Mouse (Mus musculus): Measurements from ENCODE around the gene Gnai3. TPM values are rescaled to one million over a fixed set of nuclear protein-coding genes. Genes with fewer than 3 reads are reported as not detected.

Gene Gnai3
- polyA plus RNA-seq (2017; shearing (Covaris generic)): 100 to 1,000 TPM in 1 of 3 experiments, 10 to 100 TPM in 2; 90.7 to 140 (median 97.6) TPM

- peak; percentile 96 for ATAC-seq
Observed at GRCm38 (mm10) chr3:108145534-108146445, at the start of gene Gnai3. TSS of gene Gnai3 (minus strand) at chr3:108146146.

DNA sequence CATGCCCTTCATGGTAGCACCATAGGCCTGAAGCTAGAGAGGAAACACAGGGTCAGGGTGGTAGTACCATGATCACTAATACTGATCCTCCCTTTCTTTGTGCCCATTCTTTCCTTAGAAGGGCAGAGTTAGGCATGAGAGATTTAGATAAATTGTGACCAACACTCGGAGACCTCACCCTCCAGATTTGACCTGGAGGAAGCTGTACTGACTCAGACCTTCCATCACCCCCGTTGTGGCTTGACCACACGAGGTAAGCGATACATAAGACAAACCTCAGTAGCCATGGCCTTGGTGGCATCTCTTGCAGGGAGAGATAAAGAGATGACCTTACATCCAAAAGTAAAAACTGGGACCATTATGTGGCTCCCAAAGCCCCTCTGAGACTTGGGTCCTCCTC is 49.3 kb upstream of the Gnai3 start:
- ATAC-seq: no peak

DNA sequence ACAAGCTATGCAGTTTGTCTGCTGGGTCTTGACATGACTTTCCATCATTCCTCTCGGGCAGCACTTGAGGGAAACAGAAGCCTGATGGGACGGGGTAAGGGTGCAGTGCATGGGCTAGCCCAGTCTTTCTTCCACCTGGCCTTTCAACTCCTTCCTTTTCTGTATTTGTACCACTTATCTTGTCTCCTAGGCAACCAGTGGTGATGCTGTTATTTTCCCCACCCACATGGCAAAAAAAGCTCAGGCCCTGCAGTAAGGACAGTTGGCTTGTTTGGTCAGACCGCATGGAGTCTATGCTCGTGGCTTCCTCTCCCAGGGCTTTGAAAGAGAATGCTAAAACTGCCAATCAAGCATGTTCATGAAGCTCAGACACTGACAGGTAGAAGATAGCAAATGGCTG is 47.7 kb upstream of the Gnai3 start:
- no peak for ATAC-seq

GRCm38 (mm10) chr3:108189897-108190296 is 44.0 kb upstream of the Gnai3 start:
- ATAC-seq: no peak

GRCm38 (mm10) chr3:108188716-108189490 is 43.0 kb upstream of the Gnai3 start:
- no peak for ATAC-seq

DNA sequence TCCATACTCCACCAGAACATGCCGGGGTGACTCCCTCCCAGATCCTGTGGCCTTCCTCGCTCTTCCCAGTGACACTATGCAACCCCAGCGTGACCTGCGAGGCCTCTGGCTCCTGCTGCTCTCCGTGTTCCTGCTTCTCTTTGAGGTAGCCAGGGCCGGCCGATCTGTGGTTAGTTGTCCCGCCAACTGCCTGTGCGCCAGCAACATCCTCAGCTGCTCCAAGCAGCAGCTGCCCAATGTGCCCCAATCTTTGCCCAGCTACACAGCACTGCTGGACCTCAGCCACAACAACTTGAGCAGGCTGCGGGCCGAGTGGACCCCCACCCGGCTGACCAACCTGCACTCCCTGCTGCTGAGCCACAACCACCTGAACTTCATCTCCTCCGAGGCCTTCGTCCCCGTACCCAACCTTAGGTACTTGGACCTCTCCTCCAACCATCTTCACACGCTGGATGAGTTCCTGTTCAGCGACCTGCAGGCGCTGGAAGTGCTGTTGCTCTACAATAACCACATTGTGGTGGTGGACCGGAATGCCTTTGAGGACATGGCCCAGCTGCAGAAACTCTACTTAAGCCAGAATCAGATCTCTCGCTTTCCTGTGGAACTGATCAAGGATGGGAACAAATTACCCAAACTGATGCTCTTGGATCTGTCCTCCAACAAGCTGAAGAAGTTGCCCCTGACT is 41.3 kb upstream of the Gnai3 start:
- ATAC-seq: no peak

GRCm38 (mm10) chr3:108186098-108187047 is 40.4 kb upstream of the Gnai3 start, which contains the start of gene Amigo1:
TSS of gene Amigo1 (plus strand) at chr3:108186335.
- ATAC-seq: peak; percentile 58

- no peak for ATAC-seq
Observed at GRCm38 (mm10) chr3:108185460-108186097, 39.6 kb upstream of the Gnai3 start.

DNA sequence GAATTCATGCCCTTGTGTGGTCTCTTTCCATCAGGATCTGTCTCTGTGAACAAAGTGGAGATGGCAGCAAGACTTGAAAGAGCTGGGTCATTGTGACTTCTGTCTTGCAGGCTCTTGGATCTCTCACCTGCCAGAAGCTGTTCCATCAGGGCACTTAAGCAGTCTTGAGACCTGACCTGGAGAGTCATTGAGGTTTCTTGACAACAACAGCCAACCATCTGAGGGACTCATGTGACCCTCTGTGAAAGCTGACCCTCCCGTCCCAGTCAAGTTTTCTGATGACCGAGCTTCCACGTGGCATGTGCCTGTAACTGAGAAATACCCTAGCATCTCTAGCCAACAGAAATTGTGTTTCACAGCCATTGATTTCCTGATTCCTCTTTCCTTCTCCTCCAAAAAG is 38.8 kb upstream of the Gnai3 start:
- no peak for ATAC-seq

DNA sequence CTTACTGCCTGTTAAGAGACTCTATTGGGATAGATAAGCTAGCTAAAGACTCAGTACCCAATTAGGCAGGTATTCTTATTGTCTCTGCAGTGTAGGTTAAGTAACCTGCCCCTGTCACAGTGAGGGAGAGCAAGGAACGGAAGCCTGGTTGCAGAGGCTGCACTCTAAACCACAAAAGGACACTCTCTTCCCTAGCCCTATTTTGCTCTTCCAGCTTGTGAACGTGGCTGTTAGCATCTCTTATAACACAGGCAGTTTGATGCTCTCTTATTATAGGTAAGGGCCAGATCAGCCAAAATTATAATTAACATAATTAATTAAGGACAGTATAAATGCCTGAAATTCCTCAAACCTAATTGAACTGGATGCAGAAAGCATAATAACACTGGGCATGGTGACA is 34.6 kb upstream of the Gnai3 start:
- ATAC-seq: no peak

- no peak for ATAC-seq
Observed at GRCm38 (mm10) chr3:108178756-108179715, 33.1 kb upstream of the Gnai3 start.

GRCm38 (mm10) chr3:108174672-108175531 is 29.0 kb upstream of the Gnai3 start:
- no peak for ATAC-seq

DNA sequence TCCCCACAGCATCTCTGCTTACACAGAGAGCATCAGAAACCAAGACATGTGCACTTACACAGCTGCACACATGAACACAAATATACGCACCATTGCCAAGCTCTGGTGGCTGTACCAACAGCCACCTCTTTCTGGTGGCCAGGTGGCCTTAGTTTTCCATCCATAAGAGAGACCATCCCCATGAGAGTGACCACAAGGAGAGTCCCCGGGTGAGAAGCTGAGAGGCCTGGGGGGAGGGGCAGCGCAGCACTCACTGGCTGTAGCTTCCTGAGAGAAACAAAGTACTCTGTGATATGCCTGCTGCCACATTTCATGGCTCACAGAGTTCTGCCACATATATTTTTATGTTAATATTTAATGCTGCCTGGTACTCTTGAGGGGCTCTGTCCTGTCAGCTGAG is 23.3 kb upstream of the Gnai3 start:
- no peak for ATAC-seq

DNA sequence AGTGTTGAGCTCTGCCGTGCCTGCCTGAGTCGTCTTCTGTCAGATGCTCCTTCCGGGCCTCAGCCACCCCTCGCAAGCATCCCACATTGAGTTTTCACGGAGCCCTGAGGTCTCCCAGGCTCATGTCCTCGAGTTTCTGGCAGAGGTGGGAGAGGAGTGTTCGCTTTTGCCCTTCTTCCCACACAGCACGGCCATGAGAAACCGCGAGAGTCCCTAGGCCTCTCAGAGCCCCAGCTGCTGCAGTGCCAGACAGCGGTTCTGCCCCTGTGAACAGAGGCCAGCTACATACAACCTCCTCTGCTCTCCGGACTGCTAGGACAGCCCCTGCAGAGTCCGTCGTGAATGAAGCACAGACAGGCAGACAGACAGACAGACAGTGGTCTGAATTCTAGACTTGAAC is 21.6 kb upstream of the Gnai3 start:
- ATAC-seq: no peak

DNA sequence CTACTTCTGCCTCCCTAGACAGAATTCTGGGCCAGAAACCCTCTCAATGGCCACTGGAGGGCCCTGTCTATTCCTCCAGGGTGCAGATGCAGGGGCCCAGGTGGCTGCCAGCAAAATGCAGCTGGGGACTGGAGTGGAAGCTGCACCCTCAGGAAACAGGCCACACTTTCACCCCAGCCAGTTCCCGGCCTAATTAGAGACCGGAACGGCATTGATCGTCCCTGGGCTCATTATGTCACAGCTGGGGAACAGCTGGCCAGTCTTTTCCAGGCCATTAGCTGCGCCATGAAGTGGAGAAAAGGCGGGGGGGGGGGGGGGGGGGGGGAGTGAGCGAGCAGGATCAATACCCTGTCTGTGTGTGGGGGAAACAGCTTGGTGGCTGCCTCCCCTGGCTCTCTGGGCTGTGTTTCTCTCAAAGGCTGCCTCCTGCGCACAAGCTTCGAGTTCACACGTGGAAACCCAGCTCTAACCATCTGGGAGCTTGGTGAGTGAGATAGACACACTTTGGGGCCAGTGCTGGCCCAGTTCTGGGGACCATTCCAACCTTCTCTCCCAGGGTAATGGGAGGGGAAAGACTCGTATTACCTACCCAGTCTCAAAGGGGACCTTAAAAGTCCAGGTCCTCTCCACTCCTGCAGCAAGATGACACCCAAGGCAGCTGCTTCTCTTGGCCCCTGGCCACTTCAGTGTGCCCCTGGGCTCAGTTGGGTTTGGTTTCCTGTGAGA is 20.7 kb upstream of the Gnai3 start:
- ATAC-seq: no peak

- ATAC-seq: no peak
Observed at GRCm38 (mm10) chr3:108165532-108166315, 19.8 kb upstream of the Gnai3 start.

DNA sequence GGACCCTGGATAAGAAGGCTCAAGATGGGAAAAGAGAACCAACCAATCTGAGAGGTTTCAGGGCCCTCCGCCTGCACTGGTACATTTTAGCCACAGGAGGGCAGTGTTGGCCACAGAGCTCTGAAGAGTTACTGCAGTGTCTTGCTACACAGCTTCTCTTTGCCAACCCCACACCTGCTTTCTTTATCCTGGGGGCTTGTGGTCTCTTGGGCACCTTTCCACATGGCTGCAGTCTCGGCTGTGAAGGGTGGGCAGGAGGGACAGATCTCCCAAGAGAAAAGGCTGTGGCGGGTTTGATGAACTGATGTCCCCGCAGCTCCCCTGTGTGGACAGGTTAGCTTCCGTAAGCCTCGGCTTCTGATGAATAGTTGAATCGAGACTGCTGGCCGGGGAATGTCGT is 18.9 kb upstream of the Gnai3 start:
- peak; percentile 80 for ATAC-seq

Data from inflammation-experienced regulatory T-cells, adult 6 months (primary cell).